Mouse (Mus musculus) kidney, embryonic 15.5 days (tissue): ENCODE results near the gene Gm9508. TPM values are rescaled to one million over a fixed set of nuclear protein-coding genes. Genes with fewer than 3 reads are reported as not detected.
A peak's percentile ranks its signal among the peaks of the same experiment; 100 is the strongest.

Source experiments
- ATAC-seq: fragments of 200-750 bp; cut with Nextera tagmentation; replicated peaks from 2 replicates; pipeline ENCODE4 v1.8.0; 2017; ENCODE audit warnings: moderate TSS enrichment; ENCODE audit not compliant: low FRiP score
- H3K27ac ChIP-seq: fragments of 300-500 bp; sonication (generic); 2 replicates; pipeline ENCODE4 v1.5.1; 2015; ENCODE audit warnings: mild to moderate bottlenecking, inconsistent platforms
- H3K27me3 ChIP-seq: fragments of 300-500 bp; sonication (generic); 2 replicates; pipeline ENCODE4 v1.6.1; 2015; ENCODE audit warnings: inconsistent platforms
- H3K36me3 ChIP-seq: fragments of 300-500 bp; sonication (generic); 2 replicates; pipeline ENCODE4 v1.6.1; 2015; ENCODE audit warnings: inconsistent platforms
- H3K4me1 ChIP-seq: fragments of 300-500 bp; sonication (generic); 2 replicates; pipeline ENCODE4 v1.6.1; 2015; ENCODE audit warnings: inconsistent platforms
- H3K4me2 ChIP-seq: fragments of 300-500 bp; sonication (generic); 2 replicates; pipeline ENCODE4 v1.6.1; 2015; ENCODE audit warnings: moderate library complexity, mild to moderate bottlenecking, inconsistent platforms
- H3K4me3 ChIP-seq: fragments of 300-500 bp; sonication (generic); replicated peaks from 2 replicates; pipeline ENCODE4 v1.5.1; 2015; ENCODE audit warnings: mild to moderate bottlenecking, inconsistent platforms
- H3K9ac ChIP-seq: fragments of 300-500 bp; sonication (generic); 2 replicates; pipeline ENCODE4 v1.6.1; 2015; ENCODE audit warnings: mild to moderate bottlenecking, inconsistent platforms
- H3K9me3 ChIP-seq: fragments of 300-500 bp; sonication (generic); replicated peaks from 2 replicates; pipeline ENCODE4 v1.6.1; 2016; ENCODE audit warnings: inconsistent platforms
- WGBS: fragments of 180-500 bp; shearing (Covaris S2); methylation state at CpG from one replicate; pipeline ENCODE4 v1.1.7; 2015; ENCODE audit warnings: mixed read lengths; 5-methylcytosine and 5-hydroxymethylcytosine counted together
- polyA plus RNA-seq: library from polyadenylated mRNA; unstranded; fragments of >200 nt; fragmentation: Nextera tagmentation; extraction: Ambion mirVana; gene quantifications from 2 replicates; pipeline ENCODE4 v1.2.1, GENCODE M21; 2015

The Gm9508 gene
- polyA plus RNA-seq, 1 experiment from 2014 or later = not detected

- 75% methylated on average over 8 of the region's 8 CpGs for WGBS
- H3K4me2 ChIP-seq = no peak overlapping the region
- H3K27me3 ChIP-seq = peaks cover 12% of the 10 kb centered on the region; the same call in 1 of the 2 replicates
- no peak for ATAC-seq
- no peak overlapping the region for H3K27ac ChIP-seq
- no peak overlapping the region for H3K9ac ChIP-seq
- H3K36me3 ChIP-seq = no peaks in the 10 kb centered on the region
- no peak overlapping the region for H3K4me3 ChIP-seq
- peaks cover 7% of the 10 kb centered on the region; the same call in 1 of the 2 replicates for H3K4me1 ChIP-seq
- no peaks in the 10 kb centered on the region for H3K9me3 ChIP-seq
These were observed 30.7 kb downstream of the Gm9508 start for GRCm38 (mm10) chr10:77666342-77666741.

GRCm38 (mm10) chr10:77663949-77664665, 32.9 kb downstream of the Gm9508 start:
- WGBS = 25% methylated on average over 43 of the region's 43 CpGs
- no peaks in the 10 kb centered on the region; the same call in 1 of the 2 replicates for H3K9me3 ChIP-seq
- no peak overlapping the region for H3K27ac ChIP-seq
- ATAC-seq = no peak
- H3K36me3 ChIP-seq = no peaks in the 10 kb centered on the region
- peaks cover 7% of the 10 kb centered on the region; the same call in 1 of the 2 replicates for H3K4me1 ChIP-seq
- H3K27me3 ChIP-seq = peaks cover 12% of the 10 kb centered on the region; the same call in 1 of the 2 replicates
- 0 out of 2 replicates have a peak overlapping the region, but pooled peaks have one; percentile 1 for H3K4me3 ChIP-seq
- H3K4me2 ChIP-seq = peak overlapping the region; percentile 50
- H3K9ac ChIP-seq = no peak overlapping the region

- H3K36me3 ChIP-seq = no peaks in the 10 kb centered on the region
- H3K4me2 ChIP-seq = no peak overlapping the region
- peaks cover under 1% of the 10 kb centered on the region; the same call in 1 of the 2 replicates for H3K27me3 ChIP-seq
- WGBS = 34% methylated on average over 15 of the region's 15 CpGs
- no peak overlapping the region for H3K9ac ChIP-seq
- no peaks in the 10 kb centered on the region; the same call in 1 of the 2 replicates for H3K9me3 ChIP-seq
- H3K27ac ChIP-seq = no peak overlapping the region
- ATAC-seq = peak; percentile 69; the same call in 1 of the 2 replicates
- H3K4me3 ChIP-seq = no peak overlapping the region
- H3K4me1 ChIP-seq = peaks cover 7% of the 10 kb centered on the region; the same call in 1 of the 2 replicates
These were observed 38.6 kb downstream of the Gm9508 start for GRCm38 (mm10) chr10:77658286-77658994.

GRCm38 (mm10) chr10:77652046-77652445, 45.0 kb downstream of the Gm9508 start:
- Histone ChIP-seq H3K27me3 (no peaks in the 10 kb centered on the region), H3K27ac (no peak overlapping the region), H3K4me2 (no peak overlapping the region), H3K36me3 (no peaks in the 10 kb centered on the region), H3K9ac (no peak overlapping the region), H3K4me3 (no peak overlapping the region), H3K4me1 (0 out of 2 replicates have a peak, but pooled peaks cover 5% of the 10 kb centered on the region), H3K9me3 (no peaks in the 10 kb centered on the region)
- 87% methylated on average over 9 of the region's 9 CpGs for WGBS
- ATAC-seq = no peak

- ATAC-seq = no peak
- H3K4me1 ChIP-seq = 0 out of 2 replicates have a peak, but pooled peaks cover 5% of the 10 kb centered on the region
- H3K27me3 ChIP-seq = no peaks in the 10 kb centered on the region
- no peaks in the 10 kb centered on the region for H3K9me3 ChIP-seq
- H3K36me3 ChIP-seq = peaks cover 40% of the 10 kb centered on the region
- no peak overlapping the region for H3K4me3 ChIP-seq
- H3K27ac ChIP-seq = no peak overlapping the region
- no peak overlapping the region for H3K9ac ChIP-seq
- H3K4me2 ChIP-seq = no peak overlapping the region
- WGBS = 93% methylated on average over 8 of the region's 8 CpGs
These were observed 49.1 kb downstream of the Gm9508 start for GRCm38 (mm10) chr10:77647901-77648300.

- Histone ChIP-seq H3K4me2 (no peak overlapping the region), H3K36me3 (peaks cover 44% of the 10 kb centered on the region), H3K4me3 (no peak overlapping the region), H3K9ac (no peak overlapping the region), H3K27me3 (no peaks in the 10 kb centered on the region), H3K9me3 (no peaks in the 10 kb centered on the region), H3K4me1 (0 out of 2 replicates have a peak, but pooled peaks cover 5% of the 10 kb centered on the region), H3K27ac (no peak overlapping the region)
- WGBS = 80% methylated on average over 1 of the region's 1 CpGs
- ATAC-seq = no peak
These were observed 49.6 kb downstream of the Gm9508 start for GRCm38 (mm10) chr10:77647461-77647860.

Other genes starting within 250 kb of the Gm9508 start
- 34.3 and 37.2 TPM in 2 replicates for gene Fam207a, start 181.4 kb downstream of the Gm9508 start, polyA plus RNA-seq
- 2.1 and 2.3 TPM in 2 replicates for gene Itgb2, start 167.0 kb downstream of the Gm9508 start, polyA plus RNA-seq
- 149 and 152 TPM in 2 replicates for gene Pttg1ip, start 115.5 kb downstream of the Gm9508 start, polyA plus RNA-seq
- 332 TPM in 2 replicates for gene Sumo3, start 91.1 kb downstream of the Gm9508 start, polyA plus RNA-seq
- 3.6 and 6.3 TPM in 2 replicates for gene Gm49325, start 91.0 kb downstream of the Gm9508 start, polyA plus RNA-seq
- gene Ube2g2, start 75.0 kb downstream of the Gm9508 start, polyA plus RNA-seq = 71.9 and 72.0 TPM in 2 replicates
- gene Tspear, start 10.7 kb downstream of the Gm9508 start, polyA plus RNA-seq = 0.50 and 0.90 TPM in 2 replicates
- gene Gm19402, start 6.5 kb downstream of the Gm9508 start, polyA plus RNA-seq = not detected in 2 replicates
- gene Gm10272, start 9.4 kb upstream of the Gm9508 start, polyA plus RNA-seq = not detected in 2 replicates
- not detected in 2 replicates for gene Gm10024, start 14.2 kb upstream of the Gm9508 start, polyA plus RNA-seq
- gene Gm10142, start 18.6 kb upstream of the Gm9508 start, polyA plus RNA-seq = not detected in 2 replicates
- gene Krtap12-1, start 23.4 kb upstream of the Gm9508 start, polyA plus RNA-seq = not detected in 2 replicates
- gene Gm10100, start 29.3 kb upstream of the Gm9508 start, polyA plus RNA-seq = not detected in 2 replicates
- not detected in 2 replicates for gene Gm18596, start 45.4 kb upstream of the Gm9508 start, polyA plus RNA-seq
- not detected in 2 replicates for gene Gm9736, start 54.1 kb upstream of the Gm9508 start, polyA plus RNA-seq
- gene Gm3233, start 62.4 kb upstream of the Gm9508 start, polyA plus RNA-seq = not detected in 2 replicates
- gene Gm3238, start 74.1 kb upstream of the Gm9508 start, polyA plus RNA-seq = not detected in 2 replicates
- gene Gm7138, start 79.7 kb upstream of the Gm9508 start, polyA plus RNA-seq = not detected in 2 replicates
- gene Gm3250, start 85.3 kb upstream of the Gm9508 start, polyA plus RNA-seq = not detected in 2 replicates
- not detected in 2 replicates for gene Gm7137, start 91.0 kb upstream of the Gm9508 start, polyA plus RNA-seq
- not detected in 2 replicates for gene Gm9639, start 97.8 kb upstream of the Gm9508 start, polyA plus RNA-seq
- not detected in 2 replicates for gene Gm19668, start 101.9 kb upstream of the Gm9508 start, polyA plus RNA-seq
- not detected in 2 replicates for gene Gm9507, start 114.6 kb upstream of the Gm9508 start, polyA plus RNA-seq
- not detected in 2 replicates for gene Gm2696, start 117.4 kb upstream of the Gm9508 start, polyA plus RNA-seq
- gene Krtap10-4, start 129.9 kb upstream of the Gm9508 start, polyA plus RNA-seq = not detected in 2 replicates
- gene Krtap10-10, start 138.7 kb upstream of the Gm9508 start, polyA plus RNA-seq = not detected in 2 replicates
- gene Gm36176, start 149.6 kb upstream of the Gm9508 start, polyA plus RNA-seq = not detected in 2 replicates
- gene Gm10318, start 155.6 kb upstream of the Gm9508 start, polyA plus RNA-seq = not detected in 2 replicates
- gene Gm3285, start 164.7 kb upstream of the Gm9508 start, polyA plus RNA-seq = not detected in 2 replicates
- 3.8 and 4.8 TPM in 2 replicates for gene Lrrc3, start 205.3 kb upstream of the Gm9508 start, polyA plus RNA-seq